Mouse (Mus musculus) embryonic facial prominence, embryonic 12.5 days (tissue): Measurements from ENCODE around the gene Zdhhc14. TPM values are rescaled to one million over a fixed set of nuclear protein-coding genes. Genes with fewer than 3 reads are reported as not detected.
A peak's percentile ranks its signal among the peaks of the same experiment; 100 is the strongest.

Source experiments
- ATAC-seq: fragments of 200-750 bp; cut with Nextera tagmentation; 2 replicates; pipeline ENCODE4 v1.8.0; 2017; ENCODE audit not compliant: insufficient number of reproducible peaks, insufficient read depth, low FRiP score, low TSS enrichment
- H3K27ac ChIP-seq: fragments of 300-500 bp; sonication (generic); 2 replicates; pipeline ENCODE4 v1.5.1; 2016; ENCODE audit warnings: mild to moderate bottlenecking
- H3K27me3 ChIP-seq: fragments of 300-500 bp; sonication (generic); 2 replicates; pipeline ENCODE4 v1.6.1; 2016; ENCODE audit warnings: mild to moderate bottlenecking, moderate library complexity
- H3K36me3 ChIP-seq: fragments of 300-500 bp; sonication (generic); 2 replicates; pipeline ENCODE4 v1.6.1; 2016; ENCODE audit warnings: mild to moderate bottlenecking
- H3K4me1 ChIP-seq: fragments of 300-500 bp; sonication (generic); 2 replicates; pipeline ENCODE4 v1.6.1; 2016
- H3K4me2 ChIP-seq: fragments of 300-500 bp; sonication (generic); replicated peaks from 2 replicates; pipeline ENCODE4 v1.6.1; 2016; ENCODE audit warnings: mild to moderate bottlenecking, moderate library complexity
- H3K4me3 ChIP-seq: fragments of 300-500 bp; sonication (generic); 2 replicates; pipeline ENCODE4 v1.5.1; 2016; ENCODE audit warnings: mild to moderate bottlenecking
- H3K9ac ChIP-seq: fragments of 300-500 bp; sonication (generic); 2 replicates; pipeline ENCODE4 v1.6.1; 2016; ENCODE audit warnings: mild to moderate bottlenecking, moderate library complexity
- H3K9me3 ChIP-seq: fragments of 300-500 bp; sonication (generic); 2 replicates; pipeline ENCODE4 v1.6.1; 2016; ENCODE audit warnings: mild to moderate bottlenecking, moderate library complexity
- WGBS: fragments of 180-500 bp; shearing (Covaris S2); methylation state at CpG from one replicate; pipeline ENCODE4 v1.1.7; 2016; 5-methylcytosine and 5-hydroxymethylcytosine counted together
- polyA plus RNA-seq: library from polyadenylated mRNA; unstranded; fragments of >200 nt; fragmentation: Nextera tagmentation; extraction: Ambion mirVana; gene quantifications from 2 replicates; pipeline ENCODE4 v1.2.1, GENCODE M21; 2016

The Zdhhc14 gene
- polyA plus RNA-seq, 1 experiment from 2014 or later, result 4.0 TPM

GRCm38 (mm10) chr17:5718768-5719387, 226.5 kb downstream of the Zdhhc14 start:
- peaks cover 20% of the 10 kb centered on the region for H3K4me1 ChIP-seq

GRCm38 (mm10) chr17:5722802-5723201, 230.4 kb downstream of the Zdhhc14 start:
- no peak for ATAC-seq
- Histone ChIP-seq H3K36me3 (no peaks in the 10 kb centered on the region), H3K9ac (no peak overlapping the region), H3K27me3 (no peaks in the 10 kb centered on the region), H3K4me2 (no peak overlapping the region), H3K27ac (no peak overlapping the region; the same call in 1 of the 2 replicates), H3K4me1 (peaks cover 6% of the 10 kb centered on the region), H3K9me3 (no peaks in the 10 kb centered on the region), H3K4me3 (no peak overlapping the region)
- WGBS, result 83% methylated on average over 2 of the region's 2 CpGs

More at GRCm38 (mm10) chr17:5718768-5719387, 226.5 kb downstream of the Zdhhc14 start:
- 78% methylated on average over 7 of the region's 7 CpGs for whole genome bisulfite sequencing
- no peaks in the 10 kb centered on the region for H3K36me3 ChIP-seq
- H3K4me3 ChIP-seq, result no peak overlapping the region
- H3K27me3 ChIP-seq, result no peaks in the 10 kb centered on the region
- H3K9ac ChIP-seq, result no peak overlapping the region
- no peak for ATAC-seq
- no peak overlapping the region for H3K4me2 ChIP-seq
- no peak overlapping the region for H3K27ac ChIP-seq
- no peaks in the 10 kb centered on the region for H3K9me3 ChIP-seq

- WGBS, result 26% methylated on average over 10 of the region's 10 CpGs
These were observed 231.3 kb downstream of the Zdhhc14 start for GRCm38 (mm10) chr17:5723601-5724189.

GRCm38 (mm10) chr17:5729587-5730125, 237.3 kb downstream of the Zdhhc14 start:
- Histone ChIP-seq H3K36me3 (no peaks in the 10 kb centered on the region), H3K27me3 (no peaks in the 10 kb centered on the region), H3K4me2 (no peak overlapping the region), H3K9ac (no peak overlapping the region), H3K27ac (no peak overlapping the region), H3K4me1 (no peaks in the 10 kb centered on the region), H3K4me3 (no peak overlapping the region), H3K9me3 (no peaks in the 10 kb centered on the region)
- WGBS, result 34% methylated on average over 4 of the region's 4 CpGs
- no peak for ATAC-seq

More at GRCm38 (mm10) chr17:5723601-5724189, 231.3 kb downstream of the Zdhhc14 start:
- ATAC-seq, result no peak; the same call in 1 of the 2 replicates
- Histone ChIP-seq H3K9ac (no peak overlapping the region), H3K4me2 (no peak overlapping the region), H3K27ac (peak overlapping the region; percentile 67), H3K4me3 (no peak overlapping the region), H3K9me3 (no peaks in the 10 kb centered on the region), H3K4me1 (peaks cover 6% of the 10 kb centered on the region), H3K27me3 (no peaks in the 10 kb centered on the region), H3K36me3 (no peaks in the 10 kb centered on the region)

- Histone ChIP-seq H3K27me3 (no peaks in the 10 kb centered on the region), H3K4me1 (no peaks in the 10 kb centered on the region), H3K4me2 (no peak overlapping the region), H3K4me3 (no peak overlapping the region), H3K9me3 (no peaks in the 10 kb centered on the region), H3K9ac (no peak overlapping the region), H3K36me3 (no peaks in the 10 kb centered on the region), H3K27ac (no peak overlapping the region)
- no peak for ATAC-seq
- WGBS, result 88% methylated on average over 5 of the region's 5 CpGs
These were observed 238.2 kb downstream of the Zdhhc14 start for GRCm38 (mm10) chr17:5730538-5730937.

GRCm38 (mm10) chr17:5733400-5733799, 241.0 kb downstream of the Zdhhc14 start:
- Histone ChIP-seq H3K36me3 (no peaks in the 10 kb centered on the region), H3K9me3 (no peaks in the 10 kb centered on the region), H3K4me1 (no peaks in the 10 kb centered on the region), H3K27me3 (no peaks in the 10 kb centered on the region), H3K9ac (no peak overlapping the region), H3K4me2 (no peak overlapping the region), H3K27ac (no peak overlapping the region), H3K4me3 (no peak overlapping the region)
- whole genome bisulfite sequencing, result 32% methylated on average over 7 of the region's 7 CpGs
- no peak for ATAC-seq

- no peak overlapping the region for H3K4me3 ChIP-seq
- H3K4me2 ChIP-seq, result no peak overlapping the region
- H3K27ac ChIP-seq, result no peak overlapping the region
- H3K36me3 ChIP-seq, result no peaks in the 10 kb centered on the region
- no peak for ATAC-seq
- H3K9me3 ChIP-seq, result no peaks in the 10 kb centered on the region
- 88% methylated on average over 6 of the region's 6 CpGs for WGBS
- no peaks in the 10 kb centered on the region for H3K27me3 ChIP-seq
- no peaks in the 10 kb centered on the region for H3K4me1 ChIP-seq
- H3K9ac ChIP-seq, result no peak overlapping the region
These were observed 248.7 kb downstream of the Zdhhc14 start for GRCm38 (mm10) chr17:5741061-5741460.

- WGBS, result 91% methylated on average over 5 of the region's 5 CpGs
- Histone ChIP-seq H3K4me2 (no peak overlapping the region), H3K4me1 (no peaks in the 10 kb centered on the region), H3K4me3 (no peak overlapping the region), H3K27me3 (no peaks in the 10 kb centered on the region), H3K27ac (no peak overlapping the region), H3K9me3 (no peaks in the 10 kb centered on the region), H3K9ac (no peak overlapping the region), H3K36me3 (no peaks in the 10 kb centered on the region)
- ATAC-seq, result no peak
These were observed 251.7 kb downstream of the Zdhhc14 start for GRCm38 (mm10) chr17:5744016-5744415.

- H3K4me1 ChIP-seq, result no peaks in the 10 kb centered on the region
- no peaks in the 10 kb centered on the region for H3K27me3 ChIP-seq
- no peaks in the 10 kb centered on the region for H3K36me3 ChIP-seq
- no peak overlapping the region for H3K4me3 ChIP-seq
- no peaks in the 10 kb centered on the region for H3K9me3 ChIP-seq
- H3K27ac ChIP-seq, result no peak overlapping the region
- H3K4me2 ChIP-seq, result no peak overlapping the region
- no peak for ATAC-seq
- 85% methylated on average over 3 of the region's 3 CpGs for WGBS
- no peak overlapping the region for H3K9ac ChIP-seq
These were observed 254.0 kb downstream of the Zdhhc14 start for GRCm38 (mm10) chr17:5746378-5746777.

- no peaks in the 10 kb centered on the region for H3K27me3 ChIP-seq
- no peak overlapping the region for H3K27ac ChIP-seq
- no peaks in the 10 kb centered on the region for H3K9me3 ChIP-seq
- H3K4me1 ChIP-seq, result peaks cover 5% of the 10 kb centered on the region
- H3K4me3 ChIP-seq, result no peak overlapping the region
- H3K36me3 ChIP-seq, result no peaks in the 10 kb centered on the region
- no peak overlapping the region for H3K4me2 ChIP-seq
- no peak overlapping the region for H3K9ac ChIP-seq
- no peak for ATAC-seq
- 76% methylated on average over 16 of the region's 16 CpGs for WGBS
These were observed 255.5 kb downstream of the Zdhhc14 start for GRCm38 (mm10) chr17:5747539-5748500.

- Histone ChIP-seq H3K4me2 (no peak overlapping the region), H3K4me3 (no peak overlapping the region), H3K9me3 (no peaks in the 10 kb centered on the region), H3K36me3 (no peaks in the 10 kb centered on the region), H3K27ac (no peak overlapping the region), H3K9ac (no peak overlapping the region), H3K27me3 (no peaks in the 10 kb centered on the region), H3K4me1 (peaks cover 5% of the 10 kb centered on the region)
- WGBS, result 10% methylated on average over 4 of the region's 4 CpGs
- no peak for ATAC-seq
These were observed 256.1 kb downstream of the Zdhhc14 start for GRCm38 (mm10) chr17:5748501-5748894.
